In genomic region chr8:18246299-18246698, GRCm38 (mm10) we compare ENCODE assay signal across 25 mouse cellular contexts.
DNase-seq lines count a peak whose midpoint lies in the region; ATAC-seq lines count a peak whose summit lies in the region.
"Had no signal": no experiment of that assay in that cellular context is flagged by ENCODE, and none has a peak within 500 bp of the region (broad histone marks: within the 10 kb centered on the region; RNA-seq: fewer than 3 reads in every experiment).

No protein-coding gene starts in this region.

- H3K36me3 ChIP-seq in forebrain, embryonic 12.5 days (replicated peaks), result no peaks in the 10 kb centered on the region
- no peaks in the 10 kb centered on the region for H3K36me3 ChIP-seq in forebrain, embryonic 16.5 days (ENCODE audit: control insufficient read depth, insufficient read depth)
- H3K36me3 ChIP-seq in limb, embryonic 11.5 days (ENCODE audit: control insufficient read depth, insufficient read depth, low read length), result no peaks in the 10 kb centered on the region
- no peaks in the 10 kb centered on the region for H3K36me3 ChIP-seq in limb, embryonic 10.5 days
- no peaks in the 10 kb centered on the region for H3K36me3 ChIP-seq in neural tube, embryonic 14.5 days (ENCODE audit: control insufficient read depth, insufficient read depth, low read length)
- no peaks in the 10 kb centered on the region for H3K36me3 ChIP-seq in midbrain, embryonic 16.5 days (ENCODE audit: control insufficient read depth, insufficient read depth, low read length)
- H3K36me3 ChIP-seq: embryonic facial prominence, embryonic 13.5 days; limb, embryonic 12.5 days; liver, embryonic 15.5 days had no signal

- no peaks in the 10 kb centered on the region for H3K9me3 ChIP-seq in forebrain, embryonic 12.5 days
- no peaks in the 10 kb centered on the region for H3K9me3 ChIP-seq in forebrain, embryonic 16.5 days (ENCODE audit: control insufficient read depth, low read length)
- no peaks in the 10 kb centered on the region for H3K9me3 ChIP-seq in limb, embryonic 11.5 days (ENCODE audit: control insufficient read depth, low read length)
- H3K9me3 ChIP-seq in limb, embryonic 10.5 days (replicated peaks), result no peaks in the 10 kb centered on the region
- no peaks in the 10 kb centered on the region for H3K9me3 ChIP-seq in neural tube, embryonic 14.5 days (ENCODE audit: control insufficient read depth, low read length)
- H3K9me3 ChIP-seq in midbrain, embryonic 16.5 days (replicated peaks; ENCODE audit: control insufficient read depth, low read length, poor library complexity, severe bottlenecking), result no peaks in the 10 kb centered on the region
- H3K9me3 ChIP-seq: embryonic facial prominence, embryonic 13.5 days; limb, embryonic 12.5 days; liver, embryonic 15.5 days had no signal

- H3K4me2 ChIP-seq in forebrain, embryonic 12.5 days, result no peak overlapping the region
- no peak overlapping the region for H3K4me2 ChIP-seq in forebrain, embryonic 16.5 days (ENCODE audit: low read length)
- no peak overlapping the region for H3K4me2 ChIP-seq in limb, embryonic 11.5 days (ENCODE audit: low read depth, severe bottlenecking)
- H3K4me2 ChIP-seq in neural tube, embryonic 14.5 days (ENCODE audit: low read depth, low read length), result no peak overlapping the region
- H3K4me2 ChIP-seq in midbrain, embryonic 16.5 days (ENCODE audit: low read length), result no peak overlapping the region
- H3K4me2 ChIP-seq: embryonic facial prominence, embryonic 13.5 days; limb, embryonic 12.5 days; liver, embryonic 15.5 days; lung, embryonic 14.5 days had no signal

- peak; percentile 14; the same call in 1 of the 2 replicates for ATAC-seq in forebrain, embryonic 12.5 days (ENCODE audit: low FRiP score)
- no peak for ATAC-seq in forebrain, embryonic 16.5 days
- no peak for ATAC-seq in limb, embryonic 11.5 days (ENCODE audit: insufficient number of reproducible peaks, low FRiP score, low TSS enrichment, low read depth)
- ATAC-seq in neural tube, embryonic 14.5 days (ENCODE audit: low read depth), result peak; percentile 58; the same call in 1 of the 2 replicates
- ATAC-seq in midbrain, embryonic 16.5 days, result peak; percentile 25
- ATAC-seq: intestine, embryonic 16.5 days had no signal

- no peaks in the 10 kb centered on the region for H3K4me1 ChIP-seq in forebrain, embryonic 12.5 days
- no peaks in the 10 kb centered on the region for H3K4me1 ChIP-seq in forebrain, embryonic 16.5 days (replicated peaks; ENCODE audit: control insufficient read depth, insufficient read depth, low read length)
- no peaks in the 10 kb centered on the region for H3K4me1 ChIP-seq in limb, embryonic 11.5 days (ENCODE audit: control insufficient read depth, insufficient read depth, low read length)
- no peaks in the 10 kb centered on the region for H3K4me1 ChIP-seq in limb, embryonic 10.5 days
- H3K4me1 ChIP-seq in neural tube, embryonic 14.5 days (ENCODE audit: control insufficient read depth, insufficient read depth, low read length), result no peaks in the 10 kb centered on the region
- no peaks in the 10 kb centered on the region for H3K4me1 ChIP-seq in midbrain, embryonic 16.5 days (ENCODE audit: control insufficient read depth, insufficient read depth, low read length)
- H3K4me1 ChIP-seq: embryonic facial prominence, embryonic 13.5 days; limb, embryonic 12.5 days; liver, embryonic 15.5 days had no signal

- 77% methylated on average over 12 of the region's 12 CpGs for WGBS in forebrain, embryonic 12.5 days
- 75% methylated on average over 12 of the region's 12 CpGs for WGBS in forebrain, embryonic 16.5 days
- 89% methylated on average over 12 of the region's 12 CpGs for WGBS in limb, embryonic 11.5 days
- 92% methylated on average over 12 of the region's 12 CpGs for WGBS in limb, embryonic 10.5 days
- WGBS in neural tube, embryonic 14.5 days, result 60% methylated on average over 12 of the region's 12 CpGs
- 58% methylated on average over 11 of the region's 12 CpGs for WGBS in midbrain, embryonic 16.5 days

- H3K4me3 ChIP-seq in forebrain, embryonic 12.5 days (replicated peaks), result no peak overlapping the region
- H3K4me3 ChIP-seq in forebrain, embryonic 16.5 days (replicated peaks; ENCODE audit: low read length), result no peak overlapping the region
- no peak overlapping the region for H3K4me3 ChIP-seq in limb, embryonic 11.5 days (ENCODE audit: low read depth, low read length)
- no peak overlapping the region for H3K4me3 ChIP-seq in limb, embryonic 10.5 days
- no peak overlapping the region for H3K4me3 ChIP-seq in neural tube, embryonic 14.5 days (ENCODE audit: low read depth, low read length)
- H3K4me3 ChIP-seq in midbrain, embryonic 16.5 days (ENCODE audit: low read depth, low read length), result no peak overlapping the region
- H3K4me3 ChIP-seq: embryonic facial prominence, embryonic 13.5 days; limb, embryonic 12.5 days; liver, embryonic 15.5 days; myocyte had no signal

- H3K27me3 ChIP-seq in forebrain, embryonic 12.5 days, result no peaks in the 10 kb centered on the region
- H3K27me3 ChIP-seq in forebrain, embryonic 16.5 days (replicated peaks; ENCODE audit: control insufficient read depth, insufficient read depth, low read length), result no peaks in the 10 kb centered on the region
- no peaks in the 10 kb centered on the region for H3K27me3 ChIP-seq in limb, embryonic 11.5 days (ENCODE audit: control insufficient read depth, insufficient read depth, low read length)
- no peaks in the 10 kb centered on the region for H3K27me3 ChIP-seq in limb, embryonic 10.5 days (ENCODE audit: low read depth, poor library complexity, severe bottlenecking)
- H3K27me3 ChIP-seq in neural tube, embryonic 14.5 days (ENCODE audit: control insufficient read depth, insufficient read depth, low read length), result no peaks in the 10 kb centered on the region
- no peaks in the 10 kb centered on the region for H3K27me3 ChIP-seq in midbrain, embryonic 16.5 days (ENCODE audit: control insufficient read depth, insufficient read depth, low read depth, low read length)
- H3K27me3 ChIP-seq: CH12.LX; embryonic facial prominence, embryonic 13.5 days; limb, embryonic 12.5 days; liver, embryonic 15.5 days had no signal

- H3K27ac ChIP-seq in forebrain, embryonic 12.5 days, result no peak overlapping the region
- H3K27ac ChIP-seq in forebrain, embryonic 16.5 days (ENCODE audit: low read length), result no peak overlapping the region
- H3K27ac ChIP-seq in limb, embryonic 11.5 days (replicated peaks; ENCODE audit: low read depth, low read length), result no peak overlapping the region
- H3K27ac ChIP-seq in limb, embryonic 10.5 days, result no peak overlapping the region
- no peak overlapping the region for H3K27ac ChIP-seq in neural tube, embryonic 14.5 days (ENCODE audit: low read depth, low read length)
- no peak overlapping the region for H3K27ac ChIP-seq in midbrain, embryonic 16.5 days (ENCODE audit: low read length)
- H3K27ac ChIP-seq: embryonic facial prominence, embryonic 13.5 days; kidney, postnatal 0 days; limb, embryonic 12.5 days; liver, embryonic 15.5 days had no signal

- peak; percentile 15 for DNase-seq in limb, embryonic 11.5 days (ENCODE audit: low spot score)
- DNase-seq in limb, embryonic 10.5 days (ENCODE audit: low spot score), result no peak
- no peak for DNase-seq in neural tube, embryonic 10.5 days (ENCODE audit: extremely low spot score, low spot score)
- DNase-seq in cerebellum, adult 11-12 months, result no peak
- DNase-seq: adrenal gland, adult 8-10 months; cerebellum, adult 11 months; cerebellum, adult 9-11 months; gastrocnemius, postnatal 14 days; heart, postnatal 14 days; kidney, adult 8-10 months; kidney, postnatal 4 days; lung, embryonic 14.5 days; lung, postnatal 14 days; thymus, postnatal 4 days had no signal

- no peak overlapping the region for H3K9ac ChIP-seq in forebrain, embryonic 12.5 days
- H3K9ac ChIP-seq in forebrain, embryonic 16.5 days (replicated peaks; ENCODE audit: low read depth, low read length), result no peak overlapping the region
- H3K9ac ChIP-seq in limb, embryonic 11.5 days (ENCODE audit: low read length), result no peak overlapping the region
- H3K9ac ChIP-seq in neural tube, embryonic 14.5 days (replicated peaks; ENCODE audit: low read depth, low read length), result no peak overlapping the region
- H3K9ac ChIP-seq in midbrain, embryonic 16.5 days (ENCODE audit: low read depth, low read length), result no peak overlapping the region
- H3K9ac ChIP-seq: embryonic facial prominence, embryonic 13.5 days; limb, embryonic 12.5 days; liver, embryonic 15.5 days; lung, embryonic 14.5 days had no signal

Comparison
In these comparisons a context has a peak if more than half of its experiments do, and no peak if none do; other contexts are left out.
1. ATAC-seq: peak in forebrain, embryonic 12.5 days (single experiment), neural tube, embryonic 14.5 days (single experiment) and midbrain, embryonic 16.5 days (single experiment); none in forebrain, embryonic 16.5 days (single experiment) and limb, embryonic 11.5 days (single experiment).